Mouse (Mus musculus) embryonic facial prominence, embryonic 14.5 days (tissue): ENCODE data around the gene Plekha1. TPM values are rescaled to one million over a fixed set of nuclear protein-coding genes. Genes with fewer than 3 reads are reported as not detected.
A peak's percentile ranks its signal among the peaks of the same experiment; 100 is the strongest.

ENCODE experiments used
- ATAC-seq: fragments of 200-750 bp; cut with Nextera tagmentation; 2 replicates; pipeline ENCODE4 v1.8.0; 2017; ENCODE audit warnings: low read depth, moderate number of reproducible peaks, moderate TSS enrichment
- DNase-seq: peaks from one replicate; pipeline ENCODE4 v3.0.0-alpha.2; 2015; ENCODE audit warnings: low spot score
- H3K27ac ChIP-seq: fragments of 300-500 bp; sonication (generic); replicated peaks from 2 replicates; pipeline ENCODE4 v1.5.1; 2014; ENCODE audit warnings: low read depth, mild to moderate bottlenecking, low read length, moderate library complexity
- H3K27me3 ChIP-seq: fragments of 300-500 bp; sonication (generic); replicated peaks from 2 replicates; pipeline ENCODE4 v1.6.1; 2014; ENCODE audit warnings: low read length; ENCODE audit not compliant: control insufficient read depth, insufficient read depth
- H3K36me3 ChIP-seq: fragments of 300-500 bp; sonication (generic); 2 replicates; pipeline ENCODE4 v1.6.1; 2014; ENCODE audit warnings: low read length, mixed read lengths; ENCODE audit not compliant: control insufficient read depth, insufficient read depth
- H3K4me1 ChIP-seq: fragments of 300-500 bp; sonication (generic); 2 replicates; pipeline ENCODE4 v1.6.1; 2014; ENCODE audit warnings: antibody characterized with exemption, low read length; ENCODE audit not compliant: control insufficient read depth, insufficient read depth
- H3K4me2 ChIP-seq: fragments of 300-500 bp; sonication (generic); 2 replicates; pipeline ENCODE4 v1.6.1; 2014; ENCODE audit warnings: low read depth, mild to moderate bottlenecking, low read length, moderate library complexity, mixed read lengths
- H3K4me3 ChIP-seq: fragments of 300-500 bp; sonication (generic); 2 replicates; pipeline ENCODE4 v1.5.1; 2014; ENCODE audit warnings: low read depth, mild to moderate bottlenecking, low read length
- H3K9ac ChIP-seq: fragments of 300-500 bp; sonication (generic); 2 replicates; pipeline ENCODE4 v1.6.1; 2014; ENCODE audit warnings: low read depth, mild to moderate bottlenecking, low read length, moderate library complexity, mixed read lengths
- H3K9me3 ChIP-seq: fragments of 300-500 bp; sonication (generic); 2 replicates; pipeline ENCODE4 v1.6.1; 2016; ENCODE audit warnings: low read length; ENCODE audit not compliant: control insufficient read depth
- WGBS: fragments of 180-500 bp; shearing (Covaris S2); extraction: QIAGEN DNeasy Blood & Tissue Kit; methylation state at CpG from one replicate; pipeline ENCODE4 v1.1.7; 2014; 5-methylcytosine and 5-hydroxymethylcytosine counted together
- polyA plus RNA-seq: library from polyadenylated mRNA; unstranded; fragments of >200 nt; fragmentation: Nextera tagmentation; extraction: Ambion mirVana; gene quantifications from 2 replicates; pipeline ENCODE4 v1.2.1, GENCODE M21; 2014

The Plekha1 gene
- polyA plus RNA-seq, 1 experiment from 2014 or later, result 33.1 TPM

GRCm38 (mm10) chr7:130948563-130949208 lies 83.1 kb downstream of the Plekha1 start:
- Histone ChIP-seq H3K4me1 (peaks cover 20% of the 10 kb centered on the region; the same call in 1 of the 2 replicates), H3K36me3 (no peaks in the 10 kb centered on the region), H3K9ac (no peak overlapping the region), H3K4me2 (no peak overlapping the region), H3K27me3 (no peaks in the 10 kb centered on the region), H3K9me3 (no peaks in the 10 kb centered on the region), H3K4me3 (no peak overlapping the region), H3K27ac (no peak overlapping the region; the same call in 1 of the 2 replicates)
- ATAC-seq (no peak), DNase-seq (no peak)
- 49% methylated on average over 5 of the region's 5 CpGs for WGBS

- Histone ChIP-seq H3K4me1 (peaks cover 20% of the 10 kb centered on the region; the same call in 1 of the 2 replicates), H3K4me2 (peak overlapping the region; percentile 23; the same call in 1 of the 2 replicates), H3K4me3 (no peak overlapping the region), H3K9me3 (no peaks in the 10 kb centered on the region), H3K36me3 (no peaks in the 10 kb centered on the region), H3K27me3 (no peaks in the 10 kb centered on the region), H3K27ac (no peak overlapping the region; the same call in 1 of the 2 replicates), H3K9ac (no peak overlapping the region)
- DNase-seq (peak; percentile 52), ATAC-seq (peak; percentile 62; the same call in 1 of the 2 replicates)
- WGBS, result 42% methylated on average over 8 of the region's 8 CpGs
Observed at GRCm38 (mm10) chr7:130949331-130949751, 83.8 kb downstream of the Plekha1 start.

- H3K9me3 ChIP-seq, result no peaks in the 10 kb centered on the region
- H3K27me3 ChIP-seq, result no peaks in the 10 kb centered on the region
- no peak overlapping the region for H3K27ac ChIP-seq
- H3K36me3 ChIP-seq, result no peaks in the 10 kb centered on the region
- 87% methylated on average over 7 of the region's 7 CpGs for WGBS
- H3K4me3 ChIP-seq, result no peak overlapping the region
- DNase-seq (no peak), ATAC-seq (no peak)
- H3K4me2 ChIP-seq, result no peak overlapping the region
- no peak overlapping the region for H3K9ac ChIP-seq
- peaks cover 20% of the 10 kb centered on the region; the same call in 1 of the 2 replicates for H3K4me1 ChIP-seq
Observed at GRCm38 (mm10) chr7:130950482-130950881, 84.9 kb downstream of the Plekha1 start.

GRCm38 (mm10) chr7:130951004-130951403 lies 85.4 kb downstream of the Plekha1 start:
- no peaks in the 10 kb centered on the region for H3K27me3 ChIP-seq
- H3K4me3 ChIP-seq, result no peak overlapping the region
- DNase-seq (no peak), ATAC-seq (no peak)
- H3K9ac ChIP-seq, result no peak overlapping the region
- H3K27ac ChIP-seq, result no peak overlapping the region
- H3K36me3 ChIP-seq, result no peaks in the 10 kb centered on the region
- no peak overlapping the region for H3K4me2 ChIP-seq
- H3K9me3 ChIP-seq, result peaks cover 3% of the 10 kb centered on the region; the same call in 1 of the 2 replicates
- H3K4me1 ChIP-seq, result peaks cover 20% of the 10 kb centered on the region; the same call in 1 of the 2 replicates
- 91% methylated on average over 5 of the region's 5 CpGs for WGBS

- Histone ChIP-seq H3K9ac (no peak overlapping the region), H3K4me3 (no peak overlapping the region), H3K27me3 (no peaks in the 10 kb centered on the region), H3K4me2 (no peak overlapping the region), H3K9me3 (peaks cover 7% of the 10 kb centered on the region; the same call in 1 of the 2 replicates), H3K36me3 (no peaks in the 10 kb centered on the region), H3K4me1 (peaks cover 9% of the 10 kb centered on the region; the same call in 1 of the 2 replicates), H3K27ac (no peak overlapping the region)
- ATAC-seq (no peak), DNase-seq (no peak)
- WGBS, result 83% methylated on average over 10 of the region's 10 CpGs
Observed at GRCm38 (mm10) chr7:130953376-130953775, 87.8 kb downstream of the Plekha1 start.

- DNase-seq (no peak), ATAC-seq (no peak)
- H3K4me2 ChIP-seq, result no peak overlapping the region
- 80% methylated on average over 10 of the region's 10 CpGs for WGBS
- peaks cover 2% of the 10 kb centered on the region; the same call in 1 of the 2 replicates for H3K4me1 ChIP-seq
- peaks cover 7% of the 10 kb centered on the region; the same call in 1 of the 2 replicates for H3K9me3 ChIP-seq
- H3K36me3 ChIP-seq, result no peaks in the 10 kb centered on the region
- no peak overlapping the region for H3K9ac ChIP-seq
- H3K4me3 ChIP-seq, result no peak overlapping the region
- H3K27ac ChIP-seq, result no peak overlapping the region
- H3K27me3 ChIP-seq, result no peaks in the 10 kb centered on the region
Observed at GRCm38 (mm10) chr7:130954177-130954601, 88.6 kb downstream of the Plekha1 start.

- WGBS, result 61% methylated on average over 7 of the region's 7 CpGs
Observed at GRCm38 (mm10) chr7:130958551-130958950, 93.0 kb downstream of the Plekha1 start.

GRCm38 (mm10) chr7:130959868-130960267 lies 94.3 kb downstream of the Plekha1 start:
- Histone ChIP-seq H3K27me3 (no peaks in the 10 kb centered on the region), H3K36me3 (no peaks in the 10 kb centered on the region), H3K27ac (peak overlapping the region; percentile 45), H3K4me1 (peaks cover 20% of the 10 kb centered on the region), H3K4me2 (no peak overlapping the region), H3K4me3 (no peak overlapping the region), H3K9ac (no peak overlapping the region), H3K9me3 (peaks cover 7% of the 10 kb centered on the region; the same call in 1 of the 2 replicates)
- WGBS, result 37% methylated on average over 7 of the region's 7 CpGs
- ATAC-seq, result peak; percentile 56; the same call in 1 of the 2 replicates
- peak; percentile 91 for DNase-seq

More at GRCm38 (mm10) chr7:130958551-130958950, 93.0 kb downstream of the Plekha1 start:
- Histone ChIP-seq H3K4me3 (no peak overlapping the region), H3K9ac (no peak overlapping the region), H3K36me3 (no peaks in the 10 kb centered on the region), H3K27ac (no peak overlapping the region), H3K9me3 (peaks cover 7% of the 10 kb centered on the region; the same call in 1 of the 2 replicates), H3K27me3 (no peaks in the 10 kb centered on the region), H3K4me1 (peaks cover 14% of the 10 kb centered on the region; the same call in 1 of the 2 replicates), H3K4me2 (no peak overlapping the region)
- no peak for DNase-seq
- no peak for ATAC-seq
